Mouse (Mus musculus) splenic B cell, adult 2 months (primary cell): Measurements from ENCODE around the gene Comt.

Experiments
- DNase-seq: peaks from one replicate; pipeline ENCODE4 v3.0.0-alpha.2; 2011; ENCODE audit warnings: low read depth, low spot score
- H3K27me3 ChIP-seq: 2 replicates; pipeline ENCODE4 v1.6.1; 2012; ENCODE audit warnings: mild to moderate bottlenecking, low read length, moderate library complexity, mixed read lengths; ENCODE audit not compliant: control insufficient read depth, poor library complexity, insufficient read depth, severe bottlenecking
- H3K36me3 ChIP-seq: 2 replicates; pipeline ENCODE4 v1.6.1; 2012; ENCODE audit warnings: mild to moderate bottlenecking, low read length, moderate library complexity, mixed read lengths; ENCODE audit not compliant: control insufficient read depth, poor library complexity, insufficient read depth, severe bottlenecking

Gene Comt

DNA sequence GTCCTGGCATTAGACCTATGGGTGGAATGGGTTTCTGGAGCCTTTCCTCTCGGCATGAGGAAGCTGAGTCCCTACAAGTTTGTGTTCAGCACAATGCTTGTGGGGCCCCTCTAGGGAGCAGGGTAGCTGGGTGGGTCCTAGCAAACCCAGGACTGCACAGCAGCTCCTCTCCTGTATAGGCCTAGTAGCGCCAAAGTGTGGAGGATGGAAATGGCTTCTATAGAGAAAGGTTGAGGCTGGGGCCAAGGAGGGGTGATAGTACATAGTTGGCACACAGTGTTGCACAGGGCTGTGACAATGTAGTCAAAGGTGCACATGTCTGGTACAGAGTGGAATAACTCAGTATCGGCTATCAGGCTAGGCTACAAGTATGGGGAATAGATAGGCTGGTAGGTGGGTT lies 32.6 kb downstream of the Comt start:
- H3K36me3 ChIP-seq = no peaks in the 10 kb centered on the region
- H3K27me3 ChIP-seq = no peaks in the 10 kb centered on the region
- no peak for DNase-seq

DNA sequence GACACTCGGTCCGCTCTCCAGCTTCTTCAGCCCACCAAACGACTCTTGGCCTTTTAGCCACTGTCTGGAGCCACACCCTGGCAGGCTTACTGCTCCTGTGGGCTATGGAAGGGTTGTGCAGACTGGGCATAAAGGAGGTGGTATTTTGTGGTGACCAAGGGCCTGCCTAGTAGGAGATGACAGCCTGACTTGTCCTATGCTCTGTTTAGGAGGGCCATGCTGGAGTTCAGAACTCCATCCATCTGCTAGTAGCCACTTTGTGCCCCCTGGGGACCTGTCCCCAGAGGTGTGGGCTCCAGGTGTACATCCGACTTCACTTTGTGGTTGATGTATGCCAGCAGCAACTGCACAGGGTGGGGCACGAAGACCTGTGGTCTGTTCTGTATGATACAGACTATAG lies 33.1 kb downstream of the Comt start:
- Histone ChIP-seq H3K36me3 (no peaks in the 10 kb centered on the region), H3K27me3 (no peaks in the 10 kb centered on the region)
- no peak for DNase-seq

DNA sequence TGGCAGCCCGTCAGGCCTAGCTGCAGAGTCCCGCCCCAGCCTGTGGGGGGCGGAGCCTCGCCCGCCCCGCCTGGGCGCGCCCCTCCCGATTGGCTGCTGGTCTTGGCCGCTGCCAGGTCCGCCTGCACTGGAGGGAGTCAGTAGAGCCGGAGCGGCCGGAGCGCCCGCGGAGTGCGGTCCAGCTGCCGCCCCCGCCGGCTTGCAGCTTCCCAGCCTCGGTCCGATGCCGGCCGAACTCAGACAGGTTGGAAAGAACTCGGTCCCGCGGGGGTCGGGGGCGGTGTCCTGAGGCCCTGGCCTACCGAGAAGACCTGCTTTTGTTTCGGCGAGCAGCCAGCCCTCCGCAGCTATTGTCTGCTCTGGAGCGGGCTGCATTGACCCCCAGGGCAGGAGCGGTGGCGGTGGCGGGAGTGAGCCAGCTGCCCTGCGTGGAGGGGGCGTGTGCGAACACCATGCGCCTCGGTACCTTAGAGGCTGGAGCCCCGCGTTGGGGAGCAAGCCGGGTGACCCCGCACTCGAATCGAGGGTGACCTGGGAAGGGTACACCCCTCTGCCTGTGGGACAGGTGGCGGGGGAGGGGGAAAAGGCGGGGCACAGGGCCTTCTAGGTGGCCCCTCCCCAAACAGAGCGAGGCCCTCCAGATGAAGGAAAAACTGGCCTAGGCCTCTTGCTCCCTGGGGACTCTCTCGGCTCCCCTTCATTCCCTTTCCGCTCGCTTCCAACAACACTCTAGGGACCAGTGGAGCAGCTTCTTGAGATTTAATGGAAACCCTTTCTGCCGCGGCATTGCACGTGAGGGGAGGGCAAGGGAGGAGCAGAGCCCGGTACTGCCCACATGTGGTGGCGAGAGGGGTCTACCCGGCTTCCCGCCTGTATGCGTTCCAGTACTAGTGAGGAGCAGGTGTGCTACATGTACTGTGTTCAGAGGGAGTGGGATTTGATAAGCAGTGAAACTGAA lies 33.9 kb downstream of the Comt start:
- H3K27me3 ChIP-seq = no peaks in the 10 kb centered on the region
- H3K36me3 ChIP-seq = no peaks in the 10 kb centered on the region
- DNase-seq = peak; percentile 82

DNA sequence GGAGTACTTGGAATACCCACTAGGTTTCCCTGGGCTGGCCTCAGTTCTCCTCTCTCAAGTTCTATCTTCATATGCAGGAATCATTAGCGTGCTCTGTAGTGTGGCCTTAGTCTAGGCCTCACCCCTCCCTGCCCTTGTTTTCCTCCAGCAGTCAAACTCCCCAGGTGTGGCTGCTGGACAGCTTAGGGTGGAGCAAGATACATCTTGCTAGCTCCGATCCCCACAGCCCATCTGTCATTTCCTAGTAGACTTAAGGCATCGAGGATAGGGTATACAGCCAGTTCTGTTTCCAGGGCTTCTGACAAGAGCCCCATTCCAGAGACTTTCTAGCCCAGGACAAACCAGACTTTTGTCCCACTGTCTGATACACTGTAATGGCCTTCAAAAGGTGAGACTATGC lies 34.9 kb downstream of the Comt start:
- DNase-seq = no peak
- H3K27me3 ChIP-seq = no peaks in the 10 kb centered on the region
- H3K36me3 ChIP-seq = no peaks in the 10 kb centered on the region

DNA sequence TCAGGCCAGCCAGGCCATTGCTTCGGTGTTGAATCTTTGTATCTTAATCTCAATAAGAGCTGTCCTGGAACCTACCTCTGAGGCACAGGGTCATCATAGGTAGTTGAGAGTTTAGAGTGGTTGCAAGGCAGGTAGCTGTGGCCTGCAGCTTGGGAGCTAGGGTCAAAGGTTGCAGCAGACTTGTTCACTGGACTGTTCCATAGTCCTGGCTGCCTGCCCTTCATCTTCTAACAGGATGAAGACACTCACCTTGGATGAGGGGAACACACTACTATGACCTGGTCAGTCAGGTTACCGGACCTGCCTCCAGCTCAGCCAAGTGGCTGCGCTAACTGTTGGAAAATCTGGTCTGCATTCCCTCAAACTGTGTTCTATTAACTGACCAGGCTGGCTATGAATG lies 35.5 kb downstream of the Comt start:
- Histone ChIP-seq H3K27me3 (no peaks in the 10 kb centered on the region), H3K36me3 (no peaks in the 10 kb centered on the region)
- no peak for DNase-seq

DNA sequence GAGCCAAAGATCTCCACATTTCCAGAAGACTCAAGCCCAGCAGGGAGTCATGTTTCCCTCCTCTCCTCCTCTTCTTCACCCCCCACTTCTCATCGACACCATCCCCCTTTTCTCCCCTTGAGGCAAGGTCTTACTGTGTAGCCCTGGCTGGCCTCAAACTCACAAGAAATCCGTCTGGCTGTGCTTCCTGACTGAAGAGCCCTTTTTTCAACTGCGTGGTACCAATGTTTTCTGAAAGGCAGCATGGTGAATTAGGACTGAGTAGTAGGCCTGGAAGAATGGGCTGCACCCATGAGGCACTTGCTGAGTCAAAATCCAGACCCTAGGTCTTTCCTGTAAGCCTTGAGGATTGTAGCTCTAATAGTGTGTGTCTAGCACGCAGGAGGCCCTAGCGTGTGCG lies 36.3 kb downstream of the Comt start:
- no peak for DNase-seq
- Histone ChIP-seq H3K36me3 (no peaks in the 10 kb centered on the region), H3K27me3 (no peaks in the 10 kb centered on the region)

DNA sequence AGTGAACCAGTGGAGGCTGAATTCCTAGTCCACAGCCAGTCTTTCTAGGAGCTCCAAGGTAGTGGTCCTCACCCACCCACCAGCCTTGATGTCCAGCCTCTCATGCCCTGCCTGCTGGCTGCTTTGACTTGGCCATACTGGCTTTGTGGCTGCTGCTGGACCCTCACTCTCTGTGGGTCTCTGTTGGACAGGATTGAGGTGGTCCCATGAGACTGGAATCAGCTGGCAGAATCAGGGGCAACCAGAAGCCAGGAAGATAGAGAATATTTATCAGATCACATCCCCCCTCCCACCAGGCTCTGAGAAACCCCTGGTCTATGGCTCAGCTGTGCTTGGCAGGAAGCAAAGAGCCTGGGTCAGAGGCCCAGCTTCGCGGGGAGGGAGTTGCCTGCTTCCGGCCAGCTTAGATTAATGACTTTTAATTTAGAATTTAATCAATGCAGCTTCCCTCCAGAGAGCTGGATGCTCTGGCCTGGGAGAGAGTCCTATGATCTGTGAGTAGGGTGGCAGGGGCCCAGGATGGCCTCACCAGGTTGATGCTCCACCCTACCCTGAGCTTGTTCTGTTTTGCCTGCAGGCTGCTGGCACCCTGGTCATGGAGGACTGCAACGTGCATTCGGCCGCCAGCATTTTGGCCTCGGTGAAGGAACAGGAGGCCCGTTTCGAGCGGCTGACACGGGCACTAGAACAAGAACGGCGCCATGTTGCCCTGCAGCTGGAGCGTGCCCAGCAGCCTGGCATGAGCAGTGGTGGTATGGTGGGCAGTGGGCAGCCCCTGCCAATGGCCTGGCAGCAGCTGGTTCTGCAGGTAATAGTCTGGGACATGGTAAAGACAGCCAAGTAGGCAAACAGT lies 37.8 kb downstream of the Comt start:
- H3K36me3 ChIP-seq = no peaks in the 10 kb centered on the region
- no peaks in the 10 kb centered on the region for H3K27me3 ChIP-seq
- DNase-seq = no peak

DNA sequence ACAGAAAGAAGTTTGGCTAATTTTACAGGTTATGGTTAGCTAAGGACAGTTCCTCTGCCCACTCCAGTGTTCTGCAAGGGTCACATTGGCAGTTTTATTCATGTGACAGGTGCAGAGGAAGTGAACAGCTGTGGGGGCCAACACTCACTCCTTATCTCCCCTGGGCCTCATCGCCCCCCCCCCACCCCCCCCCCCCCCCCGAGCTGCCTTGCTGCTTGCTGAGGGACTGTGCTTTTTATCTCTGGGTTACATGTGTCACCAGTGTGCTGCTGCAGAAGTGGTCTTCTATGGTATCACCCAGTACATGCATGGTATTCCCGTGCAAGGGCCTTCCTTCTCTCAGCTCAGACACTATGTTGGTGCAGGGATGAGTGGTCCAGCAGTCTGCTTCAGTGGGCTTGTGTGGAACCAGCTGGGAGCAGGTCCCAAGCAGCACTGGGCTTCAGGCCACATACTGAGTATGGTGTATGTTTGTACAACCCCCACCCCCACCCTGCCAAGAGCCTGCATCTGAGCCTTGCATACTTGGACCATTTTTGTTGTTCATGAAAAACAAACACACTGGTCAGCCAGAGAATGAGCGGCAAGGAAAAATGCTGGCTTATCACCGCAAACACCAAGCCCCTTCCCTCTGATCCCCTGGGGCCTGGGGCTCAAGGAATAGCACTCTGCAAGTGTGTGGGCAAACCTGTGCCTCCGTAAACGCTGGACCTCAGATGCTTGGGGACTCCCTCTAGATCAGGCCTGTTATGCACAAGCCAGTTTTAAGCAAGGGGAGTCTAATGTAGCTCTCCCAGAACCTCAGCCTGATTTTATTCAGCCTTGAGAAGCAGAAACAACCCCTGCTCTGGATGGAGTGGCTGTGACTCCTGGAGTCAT lies 38.7 kb downstream of the Comt start:
- H3K36me3 ChIP-seq = no peaks in the 10 kb centered on the region
- DNase-seq = peak; percentile 31
- H3K27me3 ChIP-seq = no peaks in the 10 kb centered on the region

DNA sequence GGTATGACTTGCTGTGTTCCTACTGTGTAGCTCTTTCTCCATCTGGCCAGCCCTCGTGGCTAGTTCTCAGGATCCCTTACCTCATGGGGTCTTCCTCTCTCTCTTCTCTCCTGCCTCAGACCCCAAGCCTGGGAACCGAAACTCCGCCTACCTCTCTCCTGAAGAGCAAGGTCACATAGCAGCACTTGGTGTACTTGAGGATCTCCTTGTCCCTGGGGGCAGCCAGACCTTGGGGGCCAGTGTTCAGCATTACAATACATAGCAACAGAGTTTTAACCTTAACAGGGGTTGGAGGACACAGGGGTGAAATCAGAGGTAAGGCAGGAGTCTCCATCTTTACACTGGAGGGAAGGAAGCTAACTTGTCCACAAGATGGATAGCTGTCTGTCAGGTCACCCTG lies 39.7 kb downstream of the Comt start:
- DNase-seq = no peak
- Histone ChIP-seq H3K27me3 (no peaks in the 10 kb centered on the region), H3K36me3 (no peaks in the 10 kb centered on the region)

DNA sequence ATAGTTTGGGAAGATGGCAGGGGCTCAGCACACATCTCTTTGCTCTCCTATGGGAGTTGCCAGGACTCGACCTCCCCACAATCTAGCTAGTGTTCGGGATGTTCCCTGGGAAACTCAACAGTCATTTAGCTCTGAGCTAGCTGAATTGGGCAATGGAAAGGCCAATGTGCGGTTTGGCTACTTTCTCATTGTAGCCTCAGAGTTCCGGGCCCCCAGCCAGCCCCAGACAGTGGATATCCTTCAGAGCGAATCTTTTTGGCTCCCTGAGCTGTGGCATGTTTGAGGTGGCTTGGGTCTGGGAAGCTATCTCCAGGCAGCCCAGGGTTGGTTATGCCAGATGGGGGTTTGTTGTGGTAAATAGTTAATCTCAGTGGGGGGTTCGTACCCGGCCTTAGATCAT lies 40.2 kb downstream of the Comt start:
- Histone ChIP-seq H3K36me3 (no peaks in the 10 kb centered on the region), H3K27me3 (no peaks in the 10 kb centered on the region)
- DNase-seq = no peak

DNA sequence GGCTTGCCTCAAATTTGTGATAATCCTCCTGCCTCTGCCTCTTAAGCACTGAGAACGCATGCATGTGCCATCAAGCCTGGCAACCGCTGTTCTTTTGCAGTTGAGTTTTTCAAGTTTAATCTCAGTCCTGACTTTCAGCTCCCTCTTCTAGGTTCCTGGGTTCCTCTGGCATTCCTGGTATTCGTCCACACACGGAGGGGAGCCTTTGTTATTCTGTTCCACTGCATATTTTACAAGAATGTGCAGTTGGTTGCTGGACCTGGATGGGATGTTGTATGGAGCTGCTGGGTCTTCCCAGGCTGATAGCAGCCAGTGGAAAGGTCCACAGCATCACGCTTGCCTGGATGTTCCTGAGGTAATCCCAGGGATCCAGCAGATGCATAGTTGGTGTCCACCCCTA lies 41.2 kb downstream of the Comt start:
- DNase-seq = no peak

DNA sequence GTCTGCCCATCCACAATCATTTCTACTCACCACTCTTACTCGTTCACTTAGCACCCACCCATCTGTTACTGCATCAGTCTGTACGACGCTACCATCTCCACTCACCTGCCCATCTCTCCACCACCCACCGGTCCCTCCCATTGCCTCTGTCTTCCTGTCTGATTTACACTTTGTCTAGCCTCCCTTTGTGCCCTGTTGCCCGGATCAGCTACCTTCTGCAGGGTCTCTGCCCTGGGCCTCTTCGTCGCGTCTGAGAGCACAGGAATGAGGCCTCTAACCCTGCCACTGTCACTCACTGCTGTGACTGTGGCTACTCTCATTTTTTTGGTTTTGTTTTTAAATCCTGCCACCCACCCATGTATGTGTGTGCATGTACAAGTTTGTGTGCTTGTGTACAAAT lies 42.0 kb downstream of the Comt start:
- H3K27me3 ChIP-seq = no peaks in the 10 kb centered on the region
- no peak for DNase-seq
- H3K36me3 ChIP-seq = no peaks in the 10 kb centered on the region

More for the DNA sequence above, 41.2 kb downstream of the Comt start:
- no peaks in the 10 kb centered on the region for H3K36me3 ChIP-seq
- H3K27me3 ChIP-seq = no peaks in the 10 kb centered on the region

DNA sequence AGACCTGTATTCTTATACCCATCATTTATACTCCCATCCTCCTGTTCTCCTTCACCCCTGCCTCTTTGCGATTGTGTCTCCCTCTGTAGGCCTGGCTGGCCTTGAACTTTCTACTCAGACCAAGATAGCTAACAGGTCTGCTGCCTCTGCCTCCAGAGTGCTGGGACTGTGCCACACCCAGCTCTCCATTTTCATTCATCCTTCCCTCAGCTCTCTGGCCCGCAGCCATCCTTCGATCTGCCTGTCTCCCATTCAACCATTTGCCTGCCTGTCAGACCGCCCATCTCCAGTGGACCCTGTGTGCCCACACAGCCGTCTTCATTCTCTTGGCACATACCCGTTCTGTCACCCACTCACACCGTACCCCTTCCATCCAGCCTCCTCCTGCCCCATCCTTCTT lies 42.4 kb downstream of the Comt start:
- Histone ChIP-seq H3K36me3 (no peaks in the 10 kb centered on the region), H3K27me3 (no peaks in the 10 kb centered on the region)
- DNase-seq = no peak

DNA sequence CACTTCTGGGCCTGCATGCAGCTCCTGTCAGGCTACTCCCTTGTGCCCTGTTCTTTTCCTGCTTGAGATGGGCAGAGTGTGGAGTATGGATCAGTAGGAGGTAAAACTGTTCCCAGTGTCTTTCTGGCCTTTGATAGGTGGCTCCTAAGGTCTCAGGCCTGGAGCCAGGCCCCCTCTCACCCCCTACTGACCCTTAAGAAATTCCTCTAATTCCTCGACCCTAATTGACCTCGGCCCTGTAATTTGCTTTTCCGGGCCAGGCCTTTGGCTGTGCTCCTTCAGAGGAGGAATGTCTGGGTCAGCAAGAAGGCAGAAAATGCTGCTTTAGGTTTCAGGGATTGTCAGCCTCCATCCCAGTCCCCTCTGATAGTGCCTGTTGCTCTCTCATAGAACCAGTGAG lies 42.9 kb downstream of the Comt start:
- no peak for DNase-seq
- H3K27me3 ChIP-seq = no peaks in the 10 kb centered on the region
- no peaks in the 10 kb centered on the region for H3K36me3 ChIP-seq
